Mouse (Mus musculus) embryonic facial prominence, embryonic 13.5 days (tissue): ENCODE results near the gene Fam160a1. TPM values are rescaled to one million over a fixed set of nuclear protein-coding genes. Genes with fewer than 3 reads are reported as not detected.

Source experiments
- ATAC-seq: fragments of 200-750 bp; cut with Nextera tagmentation; 2 replicates; pipeline ENCODE4 v1.8.0; 2017; ENCODE audit warnings: low read depth; ENCODE audit not compliant: insufficient number of reproducible peaks, insufficient read depth, low FRiP score, low TSS enrichment
- H3K27ac ChIP-seq: fragments of 300-500 bp; sonication (generic); 2 replicates; pipeline ENCODE4 v1.5.1; 2015; ENCODE audit warnings: moderate library complexity, mild to moderate bottlenecking, inconsistent platforms
- H3K27me3 ChIP-seq: fragments of 300-500 bp; sonication (generic); 2 replicates; pipeline ENCODE4 v1.6.1; 2015; ENCODE audit warnings: mild to moderate bottlenecking, inconsistent platforms
- H3K36me3 ChIP-seq: fragments of 300-500 bp; sonication (generic); 2 replicates; pipeline ENCODE4 v1.6.1; 2015; ENCODE audit warnings: mild to moderate bottlenecking, inconsistent platforms
- H3K4me1 ChIP-seq: fragments of 300-500 bp; sonication (generic); 2 replicates; pipeline ENCODE4 v1.6.1; 2015; ENCODE audit warnings: inconsistent platforms
- H3K4me2 ChIP-seq: fragments of 300-500 bp; sonication (generic); 2 replicates; pipeline ENCODE4 v1.6.1; 2015; ENCODE audit warnings: moderate library complexity, mild to moderate bottlenecking, inconsistent platforms
- H3K4me3 ChIP-seq: fragments of 300-500 bp; sonication (generic); 2 replicates; pipeline ENCODE4 v1.5.1; 2015; ENCODE audit warnings: mild to moderate bottlenecking, inconsistent platforms
- H3K9ac ChIP-seq: fragments of 300-500 bp; sonication (generic); 2 replicates; pipeline ENCODE4 v1.6.1; 2015; ENCODE audit warnings: mild to moderate bottlenecking, inconsistent platforms
- H3K9me3 ChIP-seq: fragments of 300-500 bp; sonication (generic); 2 replicates; pipeline ENCODE4 v1.6.1; 2016; ENCODE audit warnings: inconsistent platforms
- WGBS: fragments of 180-500 bp; shearing (Covaris S2); methylation state at CpG from one replicate; pipeline ENCODE4 v1.1.7; 2015; ENCODE audit warnings: mixed read lengths; 5-methylcytosine and 5-hydroxymethylcytosine counted together
- polyA plus RNA-seq: library from polyadenylated mRNA; unstranded; fragments of >200 nt; fragmentation: Nextera tagmentation; extraction: Ambion mirVana; gene quantifications from 2 replicates; pipeline ENCODE4 v1.2.1, GENCODE M21; 2015

The Fam160a1 gene
- polyA plus RNA-seq, 1 experiment from 2014 or later = 4.0 TPM

GRCm38 (mm10) chr3:85677133-85677532 is 140.0 kb downstream of the Fam160a1 start:
- Histone ChIP-seq H3K27me3 (no peaks in the 10 kb centered on the region), H3K27ac (no peak overlapping the region), H3K4me3 (no peak overlapping the region), H3K9me3 (no peaks in the 10 kb centered on the region), H3K4me2 (no peak overlapping the region), H3K36me3 (no peaks in the 10 kb centered on the region; the same call in 1 of the 2 replicates), H3K9ac (no peak overlapping the region), H3K4me1 (no peaks in the 10 kb centered on the region)
- ATAC-seq = no peak
- whole genome bisulfite sequencing = 77% methylated on average over 8 of the region's 8 CpGs

- Histone ChIP-seq H3K4me1 (no peaks in the 10 kb centered on the region), H3K27ac (no peak overlapping the region), H3K4me2 (no peak overlapping the region), H3K9ac (no peak overlapping the region), H3K4me3 (no peak overlapping the region), H3K36me3 (no peaks in the 10 kb centered on the region; the same call in 1 of the 2 replicates), H3K9me3 (no peaks in the 10 kb centered on the region), H3K27me3 (no peaks in the 10 kb centered on the region)
- WGBS = 90% methylated on average over 6 of the region's 6 CpGs
- no peak for ATAC-seq
These were observed 147.2 kb downstream of the Fam160a1 start for GRCm38 (mm10) chr3:85669844-85670243.

GRCm38 (mm10) chr3:85667683-85668082 is 149.4 kb downstream of the Fam160a1 start:
- ATAC-seq = no peak
- H3K4me1 ChIP-seq = no peaks in the 10 kb centered on the region
- no peaks in the 10 kb centered on the region for H3K36me3 ChIP-seq
- no peaks in the 10 kb centered on the region for H3K9me3 ChIP-seq
- H3K9ac ChIP-seq = no peak overlapping the region
- H3K4me2 ChIP-seq = no peak overlapping the region
- WGBS = 92% methylated on average over 6 of the region's 6 CpGs
- no peaks in the 10 kb centered on the region for H3K27me3 ChIP-seq
- H3K4me3 ChIP-seq = no peak overlapping the region
- H3K27ac ChIP-seq = no peak overlapping the region

- WGBS = 75% methylated on average over 12 of the region's 12 CpGs
- Histone ChIP-seq H3K27me3 (no peaks in the 10 kb centered on the region), H3K4me1 (no peaks in the 10 kb centered on the region), H3K27ac (no peak overlapping the region), H3K9me3 (no peaks in the 10 kb centered on the region), H3K4me2 (no peak overlapping the region), H3K4me3 (no peak overlapping the region), H3K36me3 (no peaks in the 10 kb centered on the region), H3K9ac (no peak overlapping the region)
- no peak for ATAC-seq
These were observed 150.4 kb downstream of the Fam160a1 start for GRCm38 (mm10) chr3:85666736-85667135.

GRCm38 (mm10) chr3:85666166-85666565 is 150.9 kb downstream of the Fam160a1 start:
- H3K27ac ChIP-seq = no peak overlapping the region
- ATAC-seq = no peak
- H3K4me2 ChIP-seq = no peak overlapping the region
- no peaks in the 10 kb centered on the region for H3K4me1 ChIP-seq
- H3K27me3 ChIP-seq = no peaks in the 10 kb centered on the region
- 76% methylated on average over 3 of the region's 3 CpGs for WGBS
- H3K36me3 ChIP-seq = no peaks in the 10 kb centered on the region
- no peak overlapping the region for H3K4me3 ChIP-seq
- no peak overlapping the region for H3K9ac ChIP-seq
- H3K9me3 ChIP-seq = no peaks in the 10 kb centered on the region

GRCm38 (mm10) chr3:85664591-85665171 is 152.4 kb downstream of the Fam160a1 start:
- no peak overlapping the region for H3K4me3 ChIP-seq
- no peak for ATAC-seq
- no peaks in the 10 kb centered on the region for H3K36me3 ChIP-seq
- no peak overlapping the region for H3K4me2 ChIP-seq
- H3K4me1 ChIP-seq = peaks cover 7% of the 10 kb centered on the region; the same call in 1 of the 2 replicates
- H3K9ac ChIP-seq = no peak overlapping the region
- whole genome bisulfite sequencing = 86% methylated on average over 10 of the region's 10 CpGs
- no peak overlapping the region for H3K27ac ChIP-seq
- no peaks in the 10 kb centered on the region for H3K9me3 ChIP-seq
- H3K27me3 ChIP-seq = no peaks in the 10 kb centered on the region

- H3K9ac ChIP-seq = no peak overlapping the region
- H3K36me3 ChIP-seq = no peaks in the 10 kb centered on the region
- no peak for ATAC-seq
- H3K27ac ChIP-seq = no peak overlapping the region
- H3K4me1 ChIP-seq = peaks cover 15% of the 10 kb centered on the region; the same call in 1 of the 2 replicates
- no peak overlapping the region for H3K4me3 ChIP-seq
- no peaks in the 10 kb centered on the region for H3K9me3 ChIP-seq
- 70% methylated on average over 5 of the region's 5 CpGs for WGBS
- H3K4me2 ChIP-seq = no peak overlapping the region
- H3K27me3 ChIP-seq = no peaks in the 10 kb centered on the region
These were observed 153.3 kb downstream of the Fam160a1 start for GRCm38 (mm10) chr3:85663826-85664225.

- no peaks in the 10 kb centered on the region for H3K9me3 ChIP-seq
- H3K9ac ChIP-seq = no peak overlapping the region
- no peaks in the 10 kb centered on the region for H3K27me3 ChIP-seq
- H3K27ac ChIP-seq = no peak overlapping the region
- H3K4me3 ChIP-seq = no peak overlapping the region
- peaks cover 16% of the 10 kb centered on the region for H3K4me1 ChIP-seq
- whole genome bisulfite sequencing = 82% methylated on average over 10 of the region's 10 CpGs
- no peak for ATAC-seq
- H3K4me2 ChIP-seq = no peak overlapping the region
- H3K36me3 ChIP-seq = no peaks in the 10 kb centered on the region
These were observed 154.9 kb downstream of the Fam160a1 start for GRCm38 (mm10) chr3:85661926-85662813.

GRCm38 (mm10) chr3:85659681-85660080 is 157.4 kb downstream of the Fam160a1 start:
- 77% methylated on average over 7 of the region's 7 CpGs for WGBS

GRCm38 (mm10) chr3:85655538-85655937 is 161.6 kb downstream of the Fam160a1 start:
- 0 out of 2 replicates have a peak, but pooled peaks cover 6% of the 10 kb centered on the region for H3K36me3 ChIP-seq
- H3K4me3 ChIP-seq = no peak overlapping the region
- H3K27ac ChIP-seq = no peak overlapping the region
- no peak for ATAC-seq
- no peaks in the 10 kb centered on the region for H3K9me3 ChIP-seq
- no peak overlapping the region for H3K9ac ChIP-seq
- 96% methylated on average over 3 of the region's 3 CpGs for WGBS
- no peak overlapping the region for H3K4me2 ChIP-seq
- H3K27me3 ChIP-seq = no peaks in the 10 kb centered on the region
- H3K4me1 ChIP-seq = peaks cover 17% of the 10 kb centered on the region

More at GRCm38 (mm10) chr3:85659681-85660080, 157.4 kb downstream of the Fam160a1 start:
- no peaks in the 10 kb centered on the region for H3K9me3 ChIP-seq
- no peaks in the 10 kb centered on the region for H3K27me3 ChIP-seq
- H3K27ac ChIP-seq = no peak overlapping the region
- no peak overlapping the region for H3K4me2 ChIP-seq
- ATAC-seq = no peak
- H3K4me3 ChIP-seq = no peak overlapping the region
- no peaks in the 10 kb centered on the region for H3K36me3 ChIP-seq
- peaks cover 18% of the 10 kb centered on the region for H3K4me1 ChIP-seq
- H3K9ac ChIP-seq = no peak overlapping the region

- no peak overlapping the region for H3K9ac ChIP-seq
- no peak overlapping the region for H3K4me3 ChIP-seq
- H3K36me3 ChIP-seq = 0 out of 2 replicates have a peak, but pooled peaks cover 6% of the 10 kb centered on the region
- H3K9me3 ChIP-seq = no peaks in the 10 kb centered on the region
- 79% methylated on average over 4 of the region's 4 CpGs for WGBS
- no peak overlapping the region for H3K27ac ChIP-seq
- no peaks in the 10 kb centered on the region for H3K27me3 ChIP-seq
- ATAC-seq = no peak
- peaks cover 3% of the 10 kb centered on the region for H3K4me1 ChIP-seq
- no peak overlapping the region for H3K4me2 ChIP-seq
These were observed 164.1 kb downstream of the Fam160a1 start for GRCm38 (mm10) chr3:85652727-85653665.
